Mouse (Mus musculus): ENCODE data around the gene Akap10. TPM values are rescaled to one million over a fixed set of nuclear protein-coding genes. Genes with fewer than 3 reads are reported as not detected.
A peak's percentile ranks its signal among the peaks of the same experiment; 100 is the strongest.
"Not testable (repeated sequence)": the region's sequence is repeated elsewhere in the genome, so short reads cannot be mapped to it uniquely, and the experiment has no call there.

The Akap10 gene
- total RNA-seq (2021), result 1 to 10 TPM; 8.0 to 9.5 TPM
- long read RNA-seq, experiment 1, partial matches to known transcripts, result 1 of 5 reads
- long read RNA-seq, experiment 1, other reads (novel, unspliced or antisense), result 0 of 5 reads
- long read RNA-seq, experiment 2, transcript Akap10-202 (15 exons, 3,874 nt), result major isoform, 6 of 6 reads
- long read RNA-seq, experiment 2, partial matches to known transcripts, result 0 of 6 reads
- long read RNA-seq, experiment 2, other reads (novel, unspliced or antisense), result 0 of 6 reads

DNA sequence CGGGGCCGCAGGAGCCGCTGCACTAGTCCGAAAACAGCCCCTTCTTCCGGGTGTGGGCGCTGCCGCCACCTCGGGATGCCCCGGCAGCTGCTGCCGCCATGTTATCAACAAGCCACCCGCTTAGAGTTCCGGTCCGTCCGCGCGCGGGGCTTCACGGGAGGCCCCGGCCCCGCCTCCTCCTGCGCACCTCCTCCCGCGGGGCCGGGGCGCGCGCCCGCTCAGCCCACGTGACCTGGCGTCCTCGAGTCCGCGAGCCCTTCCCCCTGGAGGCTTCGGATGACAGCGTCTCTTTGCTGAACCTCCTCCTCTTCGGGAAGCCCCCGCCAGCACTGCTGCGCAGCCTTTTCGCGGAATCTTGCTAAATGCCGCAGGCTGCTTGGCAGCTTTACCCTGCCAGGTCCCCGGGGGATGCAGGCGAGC, at the start of gene Akap10:
TSS of gene Akap10 (minus strand) at position 155 of the 420 bp plus-strand sequence.
- DNase-seq, result peak; percentile 97
- intact Hi-C loops (cut with DNase I; ENCODE audit: low total_unique reads), result no loop called here

DNA sequence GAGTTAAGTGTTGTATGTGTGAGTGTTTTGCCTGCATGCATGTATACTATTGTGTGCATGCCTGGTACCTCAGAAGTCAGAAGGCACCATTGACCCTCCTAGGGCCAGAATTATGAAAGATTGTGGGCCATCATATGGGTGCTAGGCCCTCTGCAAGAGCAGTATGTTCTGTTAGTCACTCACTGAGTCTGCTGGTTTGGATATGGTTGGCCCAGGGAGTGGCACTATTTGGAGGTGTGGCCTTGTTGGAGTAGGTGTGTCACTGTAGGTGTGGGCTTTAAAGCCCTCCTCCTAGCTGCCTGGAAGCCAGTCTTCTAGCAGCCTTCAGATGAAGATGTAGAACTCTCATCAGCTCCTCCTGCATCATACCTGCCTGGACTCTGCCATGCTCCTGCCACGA, 45.7 kb upstream of the Akap10 start:
- intact Hi-C loops (cut with DNase I; ENCODE audit: low total_unique reads), result no loop called here

DNA sequence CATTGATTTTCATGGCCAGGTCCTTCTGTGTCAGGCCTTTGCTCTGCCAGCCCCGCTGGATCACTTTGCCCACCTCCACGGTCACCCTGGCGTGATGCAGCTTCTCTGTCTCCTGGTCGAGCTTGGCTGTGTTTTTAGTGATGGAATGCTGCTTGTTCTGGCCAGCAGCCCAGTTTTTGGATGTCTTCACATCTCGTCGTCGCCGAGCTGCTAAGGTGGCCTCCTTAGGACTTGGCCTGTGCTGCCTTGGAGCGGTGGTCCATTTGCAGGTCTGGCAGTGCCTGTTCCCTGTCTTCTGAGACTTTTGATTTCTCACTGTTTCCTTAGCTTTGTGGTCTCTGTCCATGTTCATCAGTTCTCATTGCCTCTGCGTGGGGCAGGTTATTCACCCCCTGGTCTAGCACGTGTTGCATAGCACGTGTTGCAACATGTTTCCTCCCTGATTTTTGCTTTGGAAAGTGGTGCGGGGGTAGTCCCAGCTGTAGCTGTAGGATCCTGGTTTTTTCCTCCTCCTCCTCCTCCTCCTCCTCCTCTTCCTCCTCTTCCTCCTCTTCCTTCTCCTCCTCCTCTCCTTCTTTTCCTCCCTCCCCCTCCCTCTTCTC, 44.2 kb upstream of the Akap10 start:
- no peak for DNase-seq
- intact Hi-C loops (cut with DNase I; ENCODE audit: low total_unique reads), result no loop called here

More for the DNA sequence above, 45.7 kb upstream of the Akap10 start:
- no peak for DNase-seq

DNA sequence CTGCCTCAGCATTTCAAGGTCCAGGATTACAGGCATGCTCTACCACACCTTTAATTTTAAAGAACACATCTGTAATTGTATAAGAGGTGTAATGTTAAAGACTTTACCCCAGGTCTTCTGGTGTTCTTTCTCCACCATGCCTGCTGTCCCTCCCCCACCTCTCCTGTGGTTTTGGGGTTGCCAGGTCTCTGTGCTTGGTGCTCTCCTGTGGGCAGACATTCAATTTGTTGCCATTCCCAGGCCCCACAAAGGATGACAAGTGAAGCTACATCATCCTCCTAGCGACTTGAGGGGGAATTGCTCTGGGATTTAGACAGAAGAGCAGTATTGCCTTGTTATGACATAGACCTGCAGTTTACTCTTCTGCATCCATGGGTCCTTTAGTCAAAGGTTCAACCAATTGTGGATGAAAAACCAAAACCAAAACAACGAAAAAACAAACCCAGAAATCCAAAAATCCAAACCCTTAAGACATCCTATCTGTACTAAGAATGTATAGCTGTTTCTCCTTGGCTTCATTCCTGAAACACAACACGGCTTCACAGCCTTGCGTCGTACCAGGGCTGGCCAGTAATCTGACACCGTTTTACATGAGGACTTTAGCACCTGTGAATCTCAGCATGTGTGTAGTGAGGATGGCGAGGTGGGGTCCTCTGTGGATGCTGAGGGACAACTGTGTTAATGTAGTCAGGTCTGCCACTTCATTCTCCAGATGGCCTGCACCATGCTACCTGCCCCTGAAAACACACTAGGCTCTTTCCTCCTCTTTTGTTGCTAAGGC, 41.6 kb upstream of the Akap10 start:
- DNase-seq, result no peak
- intact Hi-C loops (cut with DNase I; ENCODE audit: low total_unique reads), result no loop called here

DNA sequence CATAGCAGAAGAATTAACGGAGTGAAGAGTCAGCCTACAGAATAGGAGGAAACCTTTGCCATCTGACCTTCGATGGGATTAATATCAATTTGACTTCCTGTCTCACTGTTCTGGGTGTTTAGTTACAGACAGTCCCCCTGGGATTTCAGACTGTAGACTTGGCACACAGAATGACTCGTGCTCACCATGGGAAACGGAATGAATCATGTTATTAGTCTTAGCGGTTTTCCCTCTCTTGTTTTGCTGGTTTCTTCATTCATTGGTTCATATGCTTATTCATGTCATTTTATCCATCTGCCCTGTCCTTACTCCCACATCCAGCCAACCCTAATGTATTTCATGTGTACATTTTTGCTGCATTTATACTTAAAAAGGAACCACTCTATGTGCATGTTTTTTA, 40.8 kb upstream of the Akap10 start:
- intact Hi-C loops (cut with DNase I; ENCODE audit: low total_unique reads), result no loop called here
- DNase-seq, result no peak

DNA sequence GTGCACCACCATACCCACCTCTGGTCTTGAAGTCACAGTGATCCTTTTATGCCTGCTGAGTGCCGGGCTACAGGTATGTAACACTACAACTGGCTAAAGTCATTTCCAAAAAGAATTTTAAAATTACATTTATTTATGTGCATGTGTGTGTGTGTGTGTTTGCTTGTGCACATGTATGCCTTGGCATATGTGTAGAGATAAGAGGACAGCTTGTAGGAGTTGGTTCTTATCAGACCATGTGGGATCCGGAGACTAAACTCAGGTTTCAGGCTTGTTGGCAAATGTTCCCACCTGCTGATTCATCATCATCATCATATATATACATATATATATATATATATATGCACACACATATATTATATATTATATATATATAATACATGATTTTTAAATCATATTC, 38.8 kb upstream of the Akap10 start:
- intact Hi-C loops (cut with DNase I; ENCODE audit: low total_unique reads), result no loop called here
- no peak for DNase-seq

DNA sequence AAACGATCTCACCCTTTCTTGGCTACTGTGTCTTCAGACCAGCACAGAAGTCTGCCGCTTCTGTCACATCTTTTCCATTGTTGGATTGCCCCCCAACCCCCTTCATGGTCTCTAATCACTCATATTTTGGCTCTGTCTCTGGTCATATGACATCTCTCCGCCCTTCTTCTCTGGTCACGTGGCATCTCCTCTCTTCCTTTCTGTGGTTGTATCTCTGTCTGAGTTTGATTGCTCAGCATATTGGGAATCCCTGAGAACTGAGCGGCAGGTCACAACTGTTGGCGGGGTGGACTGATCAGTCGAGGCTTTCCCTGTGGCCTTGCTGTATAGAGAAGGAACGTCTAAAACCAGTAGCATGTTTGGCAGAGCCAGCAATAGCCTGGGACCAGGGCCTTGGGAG, 37.0 kb upstream of the Akap10 start:
- no peak for DNase-seq
- intact Hi-C loops (cut with DNase I; ENCODE audit: low total_unique reads), result no loop called here

DNA sequence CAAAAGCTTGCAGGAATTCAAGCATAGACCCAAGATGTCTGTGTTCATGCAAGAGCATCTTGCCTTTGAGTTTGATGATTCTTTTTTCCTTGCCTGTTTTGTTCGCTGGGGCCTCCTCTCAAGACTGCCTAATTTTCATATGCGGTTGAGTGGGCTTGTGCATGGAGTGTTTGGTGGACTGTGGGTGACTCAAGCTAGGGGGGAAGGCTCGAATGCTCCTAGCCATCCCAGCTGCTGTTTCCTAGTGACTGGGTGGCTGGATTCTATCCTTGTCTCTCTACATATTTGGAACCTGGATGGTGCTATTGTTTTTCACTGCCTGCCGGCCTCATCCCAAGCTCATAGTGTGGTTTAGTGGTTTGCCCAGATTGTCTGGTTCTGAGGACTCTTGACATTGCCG, 34.6 kb upstream of the Akap10 start:
- DNase-seq, result no peak
- intact Hi-C loops (cut with DNase I; ENCODE audit: low total_unique reads), result no loop called here

DNA sequence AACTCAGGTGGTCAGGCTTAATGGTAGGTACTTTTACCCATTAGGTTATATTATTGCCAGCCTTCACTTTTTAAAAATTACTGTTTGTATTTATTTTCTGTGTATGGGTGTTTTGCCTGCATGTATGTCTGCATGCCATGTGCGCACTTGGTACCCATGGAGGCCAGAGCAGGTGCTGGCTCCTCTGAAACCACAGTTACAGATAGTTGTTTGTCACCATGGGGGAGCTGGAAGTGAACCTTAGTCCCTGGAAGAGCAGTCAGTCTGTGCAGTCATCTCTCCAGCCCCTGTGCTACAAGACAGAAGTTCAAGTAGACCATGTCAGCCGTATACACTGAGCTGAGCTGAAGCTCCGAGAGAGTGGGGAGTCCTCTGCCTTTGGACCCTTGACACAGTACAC, 33.1 kb upstream of the Akap10 start:
- intact Hi-C loops (cut with DNase I; ENCODE audit: low total_unique reads), result no loop called here
- no peak for DNase-seq

DNA sequence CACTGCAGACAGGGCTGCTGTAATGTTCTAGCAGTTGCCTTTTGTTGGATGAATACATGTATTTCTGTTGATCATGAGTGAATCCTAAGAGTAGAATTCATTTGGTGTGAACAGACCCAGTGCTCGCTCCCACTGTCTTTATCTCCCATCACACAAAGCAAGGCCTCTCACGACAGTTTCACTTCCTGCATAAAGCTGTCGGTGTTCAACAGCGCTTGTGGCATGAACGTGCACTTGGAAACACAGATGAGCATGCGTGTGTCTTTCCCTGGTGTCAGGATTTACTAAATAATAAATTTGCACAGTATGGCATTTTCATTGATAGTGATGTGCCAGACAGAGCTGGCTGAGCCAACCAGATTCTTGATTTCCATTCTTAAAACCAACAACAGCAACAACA, 32.6 kb upstream of the Akap10 start:
- intact Hi-C loops (cut with DNase I; ENCODE audit: low total_unique reads), result no loop called here
- no peak for DNase-seq

DNA sequence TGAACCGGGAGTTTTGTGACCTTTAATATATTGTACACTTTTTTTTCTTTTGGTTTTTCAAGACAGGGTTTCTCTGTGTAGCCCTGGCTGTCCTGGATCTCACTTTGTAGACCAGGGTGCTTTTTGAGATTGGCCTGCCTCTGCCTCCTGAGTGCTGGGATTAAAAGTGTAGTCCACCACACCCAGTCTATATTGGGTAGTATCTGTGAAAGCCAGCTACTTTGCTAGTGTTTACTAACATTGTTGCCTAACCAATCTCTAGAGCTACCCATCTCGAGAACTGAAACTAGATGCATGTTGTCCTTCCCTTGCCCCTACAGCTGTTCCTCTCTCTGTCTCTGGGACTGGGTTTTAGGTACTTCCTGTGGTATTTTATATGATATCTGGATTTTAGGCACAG, 30.0 kb upstream of the Akap10 start:
- intact Hi-C loops (cut with DNase I; ENCODE audit: low total_unique reads), result no loop called here
- no peak for DNase-seq

DNA sequence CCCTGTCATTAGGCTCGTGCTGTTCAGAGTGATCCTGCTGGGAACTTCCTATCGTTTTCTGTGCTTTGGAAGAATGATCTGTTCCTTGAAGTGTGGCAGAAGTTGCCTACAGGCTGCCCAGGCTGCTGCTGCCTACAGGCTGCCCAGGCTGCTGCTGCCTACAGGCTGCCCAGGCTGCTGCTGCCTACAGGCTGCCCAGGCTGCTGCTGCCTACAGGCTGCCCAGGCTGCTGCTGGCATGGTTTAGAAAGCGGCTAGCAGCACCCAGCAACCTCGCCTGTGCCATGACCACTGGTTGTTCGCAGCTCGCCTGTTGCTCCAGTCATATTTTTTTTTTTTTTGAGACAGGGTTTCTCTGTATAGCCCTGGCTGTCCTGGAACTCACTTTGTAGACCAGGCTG, 28.7 kb upstream of the Akap10 start:
- DNase-seq; intact Hi-C loops (cut with DNase I; ENCODE audit: low total_unique reads): not testable (repeated sequence)

DNA sequence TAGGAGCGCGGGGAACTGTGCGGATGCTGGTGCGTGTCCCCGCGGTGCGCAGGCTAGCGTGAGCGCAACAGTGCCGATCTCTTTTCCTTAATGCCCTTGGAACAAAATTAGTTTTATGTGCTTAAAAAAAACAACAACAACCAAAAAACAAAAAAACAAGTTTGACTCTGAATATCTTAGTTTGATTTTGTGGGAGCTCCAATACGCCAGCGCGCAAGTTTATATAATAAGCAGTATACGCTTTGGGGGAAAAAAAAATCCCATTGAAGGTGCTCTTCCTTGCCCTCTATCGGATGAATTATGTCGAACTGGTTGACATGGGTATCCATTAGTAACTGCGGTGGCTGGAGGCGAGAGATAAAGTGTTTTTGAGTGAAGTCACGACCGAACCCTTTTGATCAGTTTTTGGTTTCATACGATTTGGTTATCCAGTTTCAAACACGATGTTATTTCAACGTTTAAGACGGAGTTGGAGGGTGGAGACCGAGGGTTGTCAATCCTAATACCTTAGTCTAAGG, 27.3 kb upstream of the Akap10 start:
- DNase-seq, result no peak
- intact Hi-C loops (cut with DNase I; ENCODE audit: low total_unique reads), result no loop called here

DNA sequence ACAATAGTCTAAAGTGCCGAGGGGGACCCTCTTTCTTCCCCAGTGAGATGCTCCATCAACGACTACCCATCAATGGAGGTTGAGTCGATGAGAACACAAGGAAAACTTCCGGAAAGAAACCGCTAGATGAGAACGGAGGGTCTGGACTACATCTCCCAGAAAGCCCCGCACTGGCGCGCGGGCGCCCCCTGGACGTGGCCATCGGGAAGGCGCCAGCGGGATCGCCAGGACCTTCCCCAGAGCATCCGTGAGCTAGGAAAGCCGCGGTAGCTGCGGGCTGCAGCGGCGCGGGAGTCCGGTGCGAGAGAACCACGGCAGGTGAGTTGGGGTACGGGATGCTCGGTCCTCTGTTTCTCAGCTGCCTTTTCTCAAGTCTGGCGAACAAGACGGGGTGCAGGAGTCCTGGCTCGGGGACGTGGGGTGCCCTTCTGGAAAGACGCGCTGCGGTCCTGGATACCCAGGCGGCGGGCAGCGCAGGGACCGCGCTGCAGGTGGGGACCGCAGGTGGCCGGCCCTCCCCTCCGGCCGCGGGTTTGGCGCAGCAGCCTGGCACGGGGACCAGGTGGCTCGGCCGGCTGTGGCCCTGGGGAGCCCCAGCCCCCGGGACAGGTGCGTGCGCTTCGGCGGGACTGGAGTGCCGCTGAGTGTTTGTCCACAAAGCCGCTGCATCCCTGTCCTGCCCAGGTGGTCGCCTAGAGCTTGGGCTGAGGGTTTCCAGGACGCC, 26.7 kb upstream of the Akap10 start, which contains the start of gene Specc1:
TSS of gene Specc1 (plus strand) at position 192 of the 724 bp plus-strand sequence.
- intact Hi-C loops (cut with DNase I; ENCODE audit: low total_unique reads), result no loop called here

DNA sequence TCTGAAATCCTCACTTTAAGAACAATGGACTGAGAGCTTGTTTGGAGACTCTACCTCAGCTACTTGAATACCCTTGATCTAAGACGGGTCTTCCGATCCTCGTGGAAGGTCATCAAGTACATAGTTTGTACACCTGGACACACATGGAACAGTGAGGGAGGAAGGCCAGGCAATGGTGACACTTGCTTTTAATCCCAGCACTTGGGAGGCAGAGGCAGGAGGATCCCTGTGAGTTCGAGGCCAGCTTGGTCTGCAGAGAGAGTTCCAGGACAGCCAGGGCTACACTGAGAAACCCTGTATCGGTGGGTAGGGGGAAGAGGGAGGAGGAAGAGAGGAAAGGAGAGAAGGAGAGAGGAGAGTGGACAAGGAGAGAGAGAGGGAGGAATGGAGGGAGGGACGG, 25.9 kb upstream of the Akap10 start:
- intact Hi-C loops (cut with DNase I; ENCODE audit: low total_unique reads), result no loop called here
- no peak for DNase-seq

More for the DNA sequence above, 26.7 kb upstream of the Akap10 start, which contains the start of gene Specc1:
- DNase-seq, result peak; percentile 87

DNA sequence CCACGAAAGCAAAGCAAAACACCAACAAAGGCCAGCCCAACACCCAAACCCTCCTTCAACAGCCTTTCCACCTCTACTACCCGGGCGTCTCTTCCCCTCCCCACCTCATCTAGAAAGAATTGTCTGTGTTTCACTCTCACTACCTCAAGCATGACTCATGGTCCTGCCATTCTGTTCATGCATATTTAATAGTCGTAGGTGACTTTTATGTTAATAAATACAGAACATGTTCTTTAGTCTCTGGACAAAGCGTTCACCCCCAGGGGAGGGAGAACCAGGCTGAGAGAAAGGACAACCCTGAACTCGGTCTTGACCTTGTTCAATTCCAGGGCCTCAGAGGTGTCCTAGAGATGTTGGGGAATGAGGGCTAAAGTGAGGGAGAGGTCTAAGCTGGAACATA, 25.1 kb upstream of the Akap10 start:
- no peak for DNase-seq
- intact Hi-C loops (cut with DNase I; ENCODE audit: low total_unique reads), result no loop called here

DNA sequence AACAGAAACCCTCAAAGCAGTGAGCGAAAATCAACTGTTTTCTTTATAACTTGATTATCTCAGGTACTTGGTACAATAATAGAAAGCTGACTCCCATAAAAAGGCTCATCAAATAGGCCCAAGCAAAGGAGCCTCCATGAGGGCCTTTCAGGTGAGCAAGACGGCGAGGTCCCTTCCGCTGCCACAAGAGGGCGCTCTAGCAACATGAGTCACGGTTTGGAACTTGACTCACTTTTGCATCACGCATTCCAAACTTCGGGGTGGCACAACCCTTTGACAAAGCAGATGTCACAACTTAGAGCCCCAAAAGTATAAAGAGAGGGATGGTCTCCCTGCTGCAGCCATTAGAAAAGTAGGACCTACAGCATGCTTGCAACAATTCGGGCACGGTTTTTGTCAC, 20.6 kb upstream of the Akap10 start:
- intact Hi-C loops (cut with DNase I; ENCODE audit: low total_unique reads), result loop anchor here (5.0 kb wide), 1 partner anchor 87 kb away; no protein-coding TSS in a partner anchor

DNA sequence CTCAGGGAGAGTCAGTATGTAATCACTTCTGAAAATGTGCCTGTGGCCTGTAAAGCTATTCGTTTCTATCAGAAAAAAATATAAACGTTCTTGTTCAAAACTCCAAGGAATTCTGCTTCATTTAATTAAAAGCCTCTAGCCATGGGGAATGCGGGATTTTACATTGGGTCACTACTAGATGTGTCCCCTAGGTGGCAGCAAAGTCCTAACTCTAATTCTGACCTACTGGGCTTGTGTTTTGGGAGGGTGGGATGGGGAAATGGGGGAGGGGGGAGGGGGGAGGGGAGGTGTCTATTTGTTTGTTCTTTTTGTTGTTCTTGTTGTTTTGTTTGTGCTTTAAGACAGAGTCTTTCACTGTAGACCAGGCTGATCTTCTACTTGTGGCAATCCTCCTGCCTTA, 19.3 kb upstream of the Akap10 start:
- DNase-seq, result no peak
- intact Hi-C loops (cut with DNase I; ENCODE audit: low total_unique reads), result no loop called here

More for the DNA sequence above, 20.6 kb upstream of the Akap10 start:
- DNase-seq, result peak; percentile 74

DNA sequence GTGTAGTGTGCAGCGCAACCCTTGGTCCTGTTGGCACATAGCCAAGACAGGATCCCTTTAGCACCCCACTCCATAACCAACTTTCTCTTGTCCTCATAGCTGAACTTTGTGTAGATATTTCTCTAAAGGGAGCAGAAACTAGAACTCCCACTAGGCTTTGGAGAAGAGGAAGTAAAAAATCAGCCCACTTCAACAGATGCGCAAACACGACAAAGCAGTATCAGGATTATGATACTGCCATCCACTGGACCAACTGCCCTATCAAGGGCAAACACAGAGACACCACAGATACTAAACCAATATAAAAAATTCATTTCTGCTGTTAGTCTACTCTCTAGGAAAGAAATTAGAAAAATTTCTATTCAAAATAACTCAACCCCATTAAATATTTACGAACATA, 16.6 kb upstream of the Akap10 start:
- intact Hi-C loops (cut with DNase I; ENCODE audit: low total_unique reads), result no loop called here

DNA sequence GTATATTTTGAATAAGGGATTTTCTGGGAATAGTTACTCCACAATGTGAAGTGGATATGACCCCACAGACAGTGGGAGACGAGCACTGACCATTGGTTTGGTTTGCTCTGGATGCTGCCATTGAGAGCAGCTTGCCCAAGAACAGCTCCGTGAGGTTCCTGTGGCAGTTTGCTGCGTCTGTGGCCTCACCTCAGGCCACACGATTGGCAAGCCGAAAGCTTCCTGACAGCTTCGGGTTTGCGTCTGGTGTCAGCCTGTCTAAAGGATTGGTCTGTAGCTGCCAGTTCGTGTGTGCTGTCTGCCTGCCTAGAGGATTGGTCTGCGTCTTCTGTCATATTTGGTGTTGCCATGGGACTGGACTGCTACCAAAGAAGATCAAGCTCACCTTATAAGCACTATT, 14.4 kb upstream of the Akap10 start:
- DNase-seq, result no peak
- intact Hi-C loops (cut with DNase I; ENCODE audit: low total_unique reads), result no loop called here

More for the DNA sequence above, 16.6 kb upstream of the Akap10 start:
- DNase-seq, result no peak
